Mouse (Mus musculus) adrenal gland, adult 18-20 months (tissue): ENCODE measurements around the gene Tfcp2. TPM values are rescaled to one million over a fixed set of nuclear protein-coding genes. Genes with fewer than 3 reads are reported as not detected.
"Not testable (repeated sequence)": the region's sequence is repeated elsewhere in the genome, so short reads cannot be mapped to it uniquely, and the experiment has no call there.

Experiments used
- DNase-seq, 2 experiments: peaks; one replicate each; pipeline ENCODE4 v3.0.0; 2021 to 2022; ENCODE audit warnings: low spot score in 2 of 2
- total RNA-seq, 2 experiments: library from RNA; stranded (reverse); gene quantifications; 1 replicate in 1 of 2; 2 replicates in 1 of 2; pipeline ENCODE4 v1.2.3; 2021

Tfcp2 gene
- total RNA-seq, 2 experiments from 2014 or later, result 16.6 to 17.6 TPM

GRCm38 (mm10) chr15:100488297-100488696 lies 63.5 kb downstream of the Tfcp2 start:
- not testable (repeated sequence) for DNase-seq

GRCm38 (mm10) chr15:100487050-100487449 lies 64.8 kb downstream of the Tfcp2 start:
- DNase-seq, result no peak

- no peak for DNase-seq
Measured at GRCm38 (mm10) chr15:100486450-100486849, 65.4 kb downstream of the Tfcp2 start.

DNA sequence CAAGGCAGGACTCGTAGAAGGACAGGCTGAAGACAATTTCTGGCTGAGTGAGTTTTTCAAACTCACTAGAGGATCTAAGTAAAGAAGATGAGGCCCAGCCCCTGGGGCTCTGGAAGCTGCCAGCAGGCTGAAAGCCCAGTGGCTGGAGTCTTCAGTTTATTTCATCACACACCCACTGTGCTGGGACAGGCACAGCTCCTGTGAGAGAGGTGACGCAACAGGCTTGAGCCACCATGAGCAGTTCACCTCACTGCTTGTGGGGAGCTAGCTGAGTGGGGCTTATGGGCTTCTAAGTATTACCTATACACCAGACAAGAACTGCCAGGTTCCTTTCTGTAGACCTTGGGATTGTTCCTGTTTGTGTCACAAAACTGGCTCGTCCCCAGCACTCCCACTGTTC lies 66.2 kb downstream of the Tfcp2 start:
- DNase-seq, result no peak

DNA sequence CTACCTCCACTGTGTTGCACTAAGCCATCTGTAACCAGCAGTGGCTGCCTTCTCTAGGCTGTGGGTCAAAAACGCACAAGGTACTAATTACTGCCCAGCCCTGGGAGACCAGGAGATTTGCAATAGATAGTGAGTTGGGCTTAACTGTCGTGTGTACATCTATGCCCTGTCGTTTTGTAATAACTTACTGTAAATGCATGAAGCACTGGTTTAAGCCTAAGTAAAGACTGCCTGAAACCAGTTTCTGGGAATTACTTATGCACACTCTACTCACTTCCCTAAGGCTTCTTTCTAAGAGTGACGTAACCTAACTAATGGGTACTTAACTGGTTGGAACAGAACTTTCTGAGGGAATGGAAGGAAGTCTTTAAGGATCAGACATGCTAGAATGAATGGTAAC lies 72.9 kb downstream of the Tfcp2 start:
- no peak for DNase-seq

DNA sequence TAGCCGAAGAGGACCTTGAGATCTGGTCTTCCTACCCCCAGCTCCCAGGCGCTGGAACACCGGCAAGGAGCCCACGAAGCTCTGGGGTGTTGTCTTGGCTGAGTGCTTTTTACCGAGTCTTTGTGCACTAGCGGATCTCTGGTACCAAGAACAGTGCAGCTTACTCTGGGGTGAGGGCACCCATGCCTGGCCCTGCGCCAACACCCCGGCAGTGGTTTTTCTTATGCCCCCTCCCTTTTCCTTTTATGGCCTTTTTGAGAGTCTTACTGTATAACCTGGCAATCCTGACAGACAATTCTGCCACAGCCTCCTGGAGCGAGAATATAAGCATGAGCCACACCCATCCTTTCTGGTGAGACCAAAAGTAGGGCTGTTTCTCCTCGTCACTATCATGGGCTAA lies 73.5 kb downstream of the Tfcp2 start:
- DNase-seq, result no peak

DNA sequence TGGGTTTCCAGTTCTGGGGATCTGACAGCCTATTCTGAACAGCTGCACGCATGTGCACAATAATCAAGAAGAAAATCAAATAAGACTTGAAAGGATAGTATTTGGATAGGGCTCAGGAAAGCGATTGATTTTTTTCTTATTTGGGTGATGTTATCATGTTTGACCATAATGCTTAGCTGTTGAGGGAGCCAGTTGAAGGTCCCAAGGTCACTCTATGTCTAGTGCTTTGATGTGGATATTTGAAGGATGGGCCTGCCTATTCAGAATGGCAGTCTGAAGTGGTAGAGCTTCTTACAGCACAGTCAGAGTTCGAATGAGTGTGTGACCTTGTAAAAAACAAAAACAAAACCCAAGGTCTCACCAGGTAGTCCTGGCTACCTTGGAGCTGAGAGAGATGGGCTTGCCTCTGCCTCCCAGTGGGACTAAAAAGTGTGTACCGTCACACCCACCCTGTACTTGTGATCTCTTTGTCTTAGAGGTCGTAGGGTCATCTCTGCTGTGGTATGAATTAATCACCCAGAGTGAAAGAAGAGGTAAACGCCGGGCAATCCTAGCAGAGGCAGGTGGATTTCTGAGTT lies 77.8 kb downstream of the Tfcp2 start:
- DNase-seq, result no peak

DNA sequence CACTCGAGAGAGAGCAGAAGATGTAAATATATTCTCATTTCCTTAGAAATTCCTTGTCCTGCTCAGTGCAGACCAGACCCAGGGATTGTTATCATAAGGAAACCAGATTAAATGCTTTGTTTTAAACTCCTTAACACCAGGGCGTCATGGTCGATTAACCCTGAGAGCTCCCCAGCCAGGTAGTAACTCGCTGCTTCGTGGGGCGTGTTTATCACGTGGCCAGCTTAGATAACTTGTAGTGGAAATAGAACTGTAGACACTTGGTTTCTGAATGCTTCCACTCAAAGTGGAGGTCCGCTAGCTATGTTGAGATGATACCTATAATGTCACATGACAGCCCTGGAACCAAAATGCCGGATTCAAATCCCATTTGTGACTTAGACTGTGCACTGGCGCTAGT lies 81.8 kb downstream of the Tfcp2 start:
- DNase-seq, result no peak

DNA sequence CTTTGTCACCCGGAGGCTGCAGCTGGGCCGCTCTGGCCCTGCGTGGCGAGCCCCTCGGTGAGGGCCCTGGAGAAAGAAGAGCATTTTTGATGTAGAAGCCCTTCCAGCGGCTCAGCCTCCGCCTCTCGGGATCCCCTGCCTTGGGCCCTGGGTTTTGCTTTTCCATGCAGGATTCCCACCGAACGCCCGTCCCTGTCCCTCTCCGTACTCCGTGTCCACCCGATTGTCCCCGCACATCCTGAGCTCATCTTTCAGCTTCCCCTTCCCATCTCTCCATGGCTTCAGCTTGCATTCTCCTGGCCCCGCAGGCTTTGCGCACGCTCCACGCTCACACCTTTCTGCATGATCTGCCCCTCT lies 82.6 kb downstream of the Tfcp2 start:
- DNase-seq, result no peak

DNA sequence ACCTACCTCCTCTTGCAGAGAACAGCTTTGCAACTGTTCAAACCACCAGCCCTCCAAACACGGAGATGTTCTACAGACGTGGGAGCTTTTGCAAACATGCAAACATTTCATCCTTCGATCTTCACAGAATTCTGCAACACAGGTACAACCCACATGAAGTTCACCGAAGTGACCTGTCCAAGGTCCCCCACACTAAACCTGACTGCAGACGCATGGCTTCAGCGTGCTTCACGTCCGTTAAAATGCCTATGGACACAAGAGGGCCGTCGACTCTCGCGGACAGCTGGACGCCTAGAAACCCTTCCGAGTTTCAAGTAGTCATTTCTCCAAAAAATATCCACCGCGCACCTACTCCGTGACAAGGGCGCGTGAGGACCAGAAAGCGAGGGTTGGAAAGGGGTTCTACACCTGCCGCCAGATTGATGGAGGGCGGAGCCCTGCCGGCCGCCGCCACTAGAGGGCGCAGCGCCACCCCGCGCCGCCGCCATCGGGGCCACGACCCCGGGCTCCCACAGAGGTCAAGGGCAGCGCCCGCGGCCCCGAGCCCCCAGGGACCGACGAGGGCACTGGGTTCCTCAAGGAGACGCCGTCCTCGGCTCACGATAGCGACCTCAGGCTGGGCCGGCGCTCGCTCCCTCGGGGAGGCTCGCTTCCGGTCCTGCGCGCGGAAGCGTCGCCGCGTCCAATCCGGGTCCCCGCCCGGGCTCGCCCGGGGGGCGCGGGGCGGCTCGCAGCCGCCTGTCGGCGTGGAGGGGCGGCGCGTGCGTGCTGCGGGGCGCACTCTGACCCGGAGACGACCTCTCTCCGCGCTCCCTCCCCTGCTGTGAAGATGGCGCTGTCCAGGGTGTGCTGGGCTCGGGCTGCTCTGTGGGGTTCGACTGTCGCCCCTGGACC lies 83.3 kb downstream of the Tfcp2 start, which contains the start of gene Letmd1:
Gene Letmd1, plus strand, starts transcription at position 729 of the 894 bp plus-strand sequence.
- DNase-seq, result peak; percentile 87

- DNase-seq, result no peak
Measured at GRCm38 (mm10) chr15:100467738-100468137, 84.1 kb downstream of the Tfcp2 start.

- no peak for DNase-seq
Measured at GRCm38 (mm10) chr15:100465432-100465831, 86.4 kb downstream of the Tfcp2 start.

DNA sequence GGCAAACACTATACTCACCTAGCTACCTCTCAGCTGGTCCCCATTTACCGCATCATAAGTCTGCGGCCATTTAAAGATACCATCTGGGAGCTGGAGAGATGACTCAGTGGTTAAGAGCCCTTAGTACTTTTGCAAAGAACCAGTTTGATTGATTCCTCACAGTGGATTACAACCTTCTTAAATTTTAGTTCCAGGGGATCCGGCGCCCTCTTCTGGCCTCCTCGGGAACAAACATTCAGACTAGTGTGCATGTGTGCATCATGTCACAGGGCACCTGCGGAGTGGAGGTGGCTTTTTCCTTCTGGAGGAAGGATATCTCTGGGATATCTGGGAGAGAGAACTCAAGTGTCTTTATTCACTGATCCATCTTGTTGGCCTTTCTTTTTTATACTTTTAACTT lies 88.1 kb downstream of the Tfcp2 start:
- DNase-seq, result peak; percentile 68 to 70

- no peak for DNase-seq
Measured at GRCm38 (mm10) chr15:100462086-100462485, 89.7 kb downstream of the Tfcp2 start.

- no peak for DNase-seq
Measured at GRCm38 (mm10) chr15:100461646-100462045, 90.2 kb downstream of the Tfcp2 start.

DNA sequence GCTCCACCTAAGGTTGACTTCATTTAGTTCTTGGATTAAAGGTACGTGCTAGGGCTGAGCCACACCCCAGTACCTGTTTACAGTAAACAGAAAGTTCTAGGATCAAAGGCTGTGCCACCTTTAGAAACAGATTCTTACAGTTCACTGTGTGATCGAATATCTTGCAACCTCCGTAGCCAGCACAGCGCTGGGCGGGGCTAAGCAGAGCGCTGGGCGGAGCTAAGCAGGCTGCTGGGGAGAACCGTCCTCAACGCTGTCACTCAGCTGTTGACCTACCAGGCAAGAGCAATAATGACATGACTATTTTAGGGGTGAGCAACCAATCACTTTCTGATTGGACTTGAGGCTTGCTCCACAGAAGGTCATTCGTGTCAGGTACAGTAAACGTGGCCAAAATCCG lies 90.9 kb downstream of the Tfcp2 start:
- peak in 1 of 2 experiments; percentile 43 for DNase-seq

DNA sequence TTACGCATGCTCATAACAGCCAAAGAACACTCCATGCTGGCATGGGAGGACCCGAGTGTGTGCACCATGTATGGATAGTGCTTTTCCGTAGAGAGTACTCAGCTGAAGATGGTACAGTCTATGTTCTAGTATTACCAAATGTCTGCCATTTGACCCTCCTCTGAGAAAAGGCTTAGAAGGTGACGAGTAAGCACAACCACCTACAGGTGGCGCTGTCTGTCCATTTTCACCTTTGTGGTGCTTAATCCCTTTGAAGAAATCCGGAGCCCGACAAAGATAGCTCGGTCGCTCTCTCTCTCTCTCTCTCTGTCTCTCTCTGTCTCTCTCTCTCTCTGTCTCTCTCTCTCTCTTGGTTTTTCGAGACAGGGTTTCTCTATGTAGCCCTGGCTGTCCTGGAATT lies 93.8 kb downstream of the Tfcp2 start:
- DNase-seq, result peak; percentile 65 to 69

DNA sequence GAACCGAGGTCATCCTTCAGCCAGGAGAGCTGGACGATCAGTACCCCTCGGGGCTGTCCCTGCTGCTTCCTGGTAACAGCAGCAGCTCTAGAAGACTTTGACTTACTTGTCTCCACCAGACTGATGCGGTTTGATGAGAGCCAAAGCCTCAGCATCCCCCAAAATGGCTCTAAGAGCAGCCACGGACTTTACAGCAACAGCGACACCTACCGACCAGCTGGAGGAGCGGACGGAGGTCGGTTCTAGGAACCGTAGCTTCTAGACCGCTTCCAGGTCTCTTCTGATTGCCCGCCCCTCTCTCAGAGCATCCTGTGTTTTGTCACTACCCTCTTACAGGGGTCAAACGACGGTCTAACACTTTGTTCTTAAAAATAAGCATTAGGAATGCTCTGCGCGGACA lies 94.5 kb downstream of the Tfcp2 start:
- peak; percentile 70 to 77 for DNase-seq

DNA sequence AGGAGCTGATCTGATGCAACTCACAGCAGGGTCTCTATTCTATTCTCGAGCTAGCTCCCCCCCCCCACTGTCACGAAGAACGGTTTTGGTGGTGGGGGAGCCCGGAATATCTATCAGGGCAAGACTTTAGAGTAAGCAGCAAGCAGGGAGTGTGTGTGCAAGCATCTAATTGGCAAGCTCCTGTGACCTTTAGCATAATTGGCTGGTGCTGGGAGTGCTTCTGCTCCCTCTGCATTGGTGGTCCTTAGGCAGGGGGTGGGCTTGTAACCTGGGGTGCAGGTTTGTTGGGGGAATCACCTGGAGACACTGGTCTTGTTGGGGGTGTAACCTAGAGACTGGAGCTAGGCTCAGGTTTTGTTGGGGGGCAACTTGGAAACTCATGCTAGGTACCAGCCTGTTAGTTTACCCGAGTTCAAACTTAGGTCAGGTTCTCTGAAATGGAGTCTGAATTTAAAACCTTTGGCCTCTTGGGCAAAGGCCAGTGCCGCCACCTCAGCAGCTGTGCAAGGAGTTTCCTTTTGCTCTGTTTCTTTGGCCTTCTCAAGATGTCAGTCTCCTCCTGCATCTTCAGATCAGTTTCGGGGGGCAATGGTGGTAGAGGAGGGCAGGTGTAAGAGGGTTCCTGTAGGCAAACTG lies 95.3 kb downstream of the Tfcp2 start:
- no peak for DNase-seq

DNA sequence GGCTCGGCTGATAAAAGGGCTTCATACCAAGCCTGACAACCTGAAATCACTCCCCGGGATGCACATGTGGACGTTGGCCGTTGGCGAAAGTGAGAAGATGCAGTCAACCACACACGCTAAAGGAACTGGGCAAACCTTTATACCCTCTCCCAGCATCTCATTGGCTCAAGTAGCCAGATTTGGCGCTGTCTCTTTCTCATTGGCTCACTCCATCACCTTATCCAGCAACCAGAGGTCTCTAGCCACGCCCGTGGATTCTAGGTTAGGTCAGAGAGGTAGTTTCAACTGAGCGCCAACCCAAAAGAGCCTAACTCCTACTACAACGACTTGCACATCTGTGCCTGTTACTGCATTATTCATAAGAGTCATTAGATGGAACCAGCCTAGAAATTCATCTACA lies 99.3 kb downstream of the Tfcp2 start:
- DNase-seq, result no peak

- DNase-seq, result no peak
Measured at GRCm38 (mm10) chr15:100451245-100451644, 100.6 kb downstream of the Tfcp2 start.

GRCm38 (mm10) chr15:100449495-100449894 lies 102.3 kb downstream of the Tfcp2 start:
- DNase-seq, result no peak
